Mouse (Mus musculus) intestine, embryonic 15.5 days (tissue): Measurements from ENCODE around the gene Mgrn1. TPM values are rescaled to one million over a fixed set of nuclear protein-coding genes. Genes with fewer than 3 reads are reported as not detected.

ENCODE experiments used
- ATAC-seq: fragments of 200-750 bp; cut with Nextera tagmentation; 2 replicates; pipeline ENCODE4 v1.8.0; 2017; ENCODE audit warnings: moderate TSS enrichment, moderate library complexity
- H3K27ac ChIP-seq: fragments of 300-500 bp; sonication (generic); 2 replicates; pipeline ENCODE4 v1.5.1; 2015; ENCODE audit warnings: mild to moderate bottlenecking, inconsistent platforms
- H3K27me3 ChIP-seq: fragments of 300-500 bp; sonication (generic); replicated peaks from 2 replicates; pipeline ENCODE4 v1.6.1; 2015; ENCODE audit warnings: inconsistent platforms
- H3K36me3 ChIP-seq: fragments of 300-500 bp; sonication (generic); 2 replicates; pipeline ENCODE4 v1.6.1; 2015; ENCODE audit warnings: inconsistent platforms
- H3K4me1 ChIP-seq: fragments of 300-500 bp; sonication (generic); replicated peaks from 2 replicates; pipeline ENCODE4 v1.6.1; 2015; ENCODE audit warnings: inconsistent platforms
- H3K4me2 ChIP-seq: fragments of 300-500 bp; sonication (generic); replicated peaks from 2 replicates; pipeline ENCODE4 v1.6.1; 2015; ENCODE audit warnings: mild to moderate bottlenecking, inconsistent platforms
- H3K4me3 ChIP-seq: fragments of 300-500 bp; sonication (generic); replicated peaks from 2 replicates; pipeline ENCODE4 v1.5.1; 2015; ENCODE audit warnings: inconsistent platforms
- H3K9ac ChIP-seq: fragments of 300-500 bp; sonication (generic); 2 replicates; pipeline ENCODE4 v1.6.1; 2015; ENCODE audit warnings: inconsistent platforms
- H3K9me3 ChIP-seq: fragments of 300-500 bp; sonication (generic); 2 replicates; pipeline ENCODE4 v1.6.1; 2016; ENCODE audit warnings: inconsistent platforms
- WGBS: fragments of 180-500 bp; shearing (Covaris S2); methylation state at CpG from one replicate; pipeline ENCODE4 v1.1.7; 2015; 5-methylcytosine and 5-hydroxymethylcytosine counted together
- polyA plus RNA-seq: library from polyadenylated mRNA; unstranded; fragments of >200 nt; fragmentation: Nextera tagmentation; extraction: Ambion mirVana; gene quantifications from 2 replicates; pipeline ENCODE4 v1.2.1, GENCODE M21; 2015

The Mgrn1 gene
- polyA plus RNA-seq, 1 experiment from 2014 or later: 71.2 TPM

DNA sequence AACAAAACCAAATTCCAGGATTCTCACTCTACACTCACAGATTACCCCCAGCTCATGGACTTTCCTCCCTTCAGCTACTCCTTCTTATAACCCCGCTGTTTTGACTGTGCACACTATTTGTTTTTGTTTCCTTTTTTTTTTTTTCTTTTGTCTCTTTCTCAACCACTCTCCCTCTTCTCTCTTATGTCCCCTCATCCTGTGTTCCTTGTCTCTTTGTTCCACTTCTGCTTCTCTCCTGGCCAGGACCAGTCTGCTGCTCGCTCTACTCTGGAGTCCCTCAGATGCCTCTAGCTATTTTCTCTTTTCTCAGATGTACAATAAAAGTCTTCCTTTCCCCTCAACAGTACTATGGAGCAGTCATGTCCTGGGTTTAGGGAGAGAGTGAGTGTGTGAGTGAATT lies 16.3 kb downstream of the Mgrn1 start:
- Histone ChIP-seq H3K4me1 (peaks cover 24% of the 10 kb centered on the region), H3K9me3 (no peaks in the 10 kb centered on the region), H3K36me3 (no peaks in the 10 kb centered on the region), H3K4me2 (no peak overlapping the region), H3K27me3 (no peaks in the 10 kb centered on the region), H3K27ac (no peak overlapping the region), H3K9ac (no peak overlapping the region), H3K4me3 (no peak overlapping the region)
- no peak for ATAC-seq
- WGBS: 86% methylated on average over 2 of the region's 2 CpGs

DNA sequence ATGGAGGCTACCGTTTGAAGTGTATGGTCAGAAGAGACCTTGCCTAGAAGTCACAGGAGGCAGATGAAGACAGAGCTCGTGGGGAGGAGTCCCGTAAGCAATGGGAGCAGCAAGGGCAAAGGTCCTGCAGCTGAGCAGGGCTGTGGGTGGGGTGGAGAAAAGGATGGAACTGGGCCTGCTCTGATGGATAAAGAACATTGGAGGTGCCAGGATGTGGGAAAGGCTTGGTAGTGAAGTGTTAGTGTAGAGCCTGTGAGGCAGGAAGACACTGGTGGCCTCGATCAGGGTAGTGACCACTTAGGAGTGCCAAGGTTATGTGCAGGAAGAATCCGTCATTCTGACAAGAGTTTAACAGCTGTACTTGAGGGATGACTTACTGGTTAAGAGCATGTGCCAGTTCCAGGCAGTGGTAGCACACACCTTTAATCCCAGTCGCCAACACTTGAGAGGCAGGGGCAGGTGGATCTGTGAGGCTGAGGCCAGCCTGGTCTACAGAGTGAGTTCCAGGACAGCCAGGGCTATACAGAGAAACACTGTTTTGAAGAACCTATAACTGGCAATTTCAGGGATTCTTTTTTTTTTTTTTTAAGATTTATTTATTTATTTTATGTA lies 17.5 kb downstream of the Mgrn1 start:
- WGBS: 67% methylated on average over 6 of the region's 6 CpGs
- no peak overlapping the region for H3K4me3 ChIP-seq
- H3K4me1 ChIP-seq: peaks cover 23% of the 10 kb centered on the region
- no peak overlapping the region for H3K4me2 ChIP-seq
- no peaks in the 10 kb centered on the region for H3K36me3 ChIP-seq
- H3K9ac ChIP-seq: no peak overlapping the region
- no peak overlapping the region for H3K27ac ChIP-seq
- H3K9me3 ChIP-seq: no peaks in the 10 kb centered on the region
- peak; percentile 67 for ATAC-seq
- H3K27me3 ChIP-seq: no peaks in the 10 kb centered on the region

DNA sequence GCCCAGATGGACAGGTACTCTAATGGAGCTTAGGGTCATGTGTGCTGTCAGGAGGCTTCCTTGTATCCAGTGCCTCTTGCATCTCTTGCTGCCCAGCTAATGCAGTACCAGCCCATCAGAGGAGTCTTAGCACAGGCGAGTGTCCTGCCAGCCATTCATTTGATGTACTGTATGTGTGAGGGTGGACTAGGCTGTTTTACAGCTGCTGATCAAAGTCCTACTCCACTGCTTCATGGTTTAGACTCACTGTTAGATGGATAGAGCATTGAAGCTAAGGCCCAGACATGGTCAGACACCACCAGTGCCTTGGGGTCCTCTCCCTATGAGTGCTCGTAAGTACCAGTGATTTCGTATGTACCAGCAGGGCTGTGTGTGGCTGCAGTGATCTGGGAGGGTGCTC lies 18.8 kb downstream of the Mgrn1 start:
- WGBS: 78% methylated on average over 3 of the region's 3 CpGs
- Histone ChIP-seq H3K4me1 (peaks cover 18% of the 10 kb centered on the region), H3K4me3 (no peak overlapping the region), H3K9ac (no peak overlapping the region), H3K36me3 (0 out of 2 replicates have a peak, but pooled peaks cover 3% of the 10 kb centered on the region), H3K27me3 (no peaks in the 10 kb centered on the region), H3K9me3 (no peaks in the 10 kb centered on the region), H3K4me2 (no peak overlapping the region), H3K27ac (no peak overlapping the region)
- peak; percentile 46; the same call in 1 of the 2 replicates for ATAC-seq

DNA sequence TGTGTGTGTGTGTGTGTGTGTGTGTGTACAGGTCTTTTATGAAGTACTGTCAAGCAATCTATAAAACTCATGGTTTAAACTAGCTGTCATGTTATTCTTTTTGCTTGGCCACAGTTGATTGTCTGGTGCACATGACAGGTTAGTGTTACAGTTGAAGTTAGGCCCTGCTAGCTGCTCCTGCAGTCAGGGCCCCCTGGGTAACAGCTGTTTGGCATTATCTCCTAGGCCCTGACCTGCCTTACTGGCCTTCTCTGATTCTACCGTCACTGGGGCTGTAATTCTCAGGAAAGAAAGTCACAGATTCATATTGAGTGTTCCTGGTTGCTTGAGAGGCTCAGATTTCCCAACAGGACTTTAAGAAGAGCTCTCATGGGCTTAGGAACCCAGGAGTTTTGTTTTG lies 19.5 kb downstream of the Mgrn1 start:
- Histone ChIP-seq H3K4me3 (no peak overlapping the region), H3K4me1 (peaks cover 18% of the 10 kb centered on the region), H3K36me3 (peaks cover 7% of the 10 kb centered on the region), H3K9ac (no peak overlapping the region), H3K27ac (no peak overlapping the region), H3K4me2 (no peak overlapping the region), H3K27me3 (no peaks in the 10 kb centered on the region), H3K9me3 (no peaks in the 10 kb centered on the region)
- 36% methylated on average over 1 of the region's 1 CpGs for WGBS
- no peak for ATAC-seq

DNA sequence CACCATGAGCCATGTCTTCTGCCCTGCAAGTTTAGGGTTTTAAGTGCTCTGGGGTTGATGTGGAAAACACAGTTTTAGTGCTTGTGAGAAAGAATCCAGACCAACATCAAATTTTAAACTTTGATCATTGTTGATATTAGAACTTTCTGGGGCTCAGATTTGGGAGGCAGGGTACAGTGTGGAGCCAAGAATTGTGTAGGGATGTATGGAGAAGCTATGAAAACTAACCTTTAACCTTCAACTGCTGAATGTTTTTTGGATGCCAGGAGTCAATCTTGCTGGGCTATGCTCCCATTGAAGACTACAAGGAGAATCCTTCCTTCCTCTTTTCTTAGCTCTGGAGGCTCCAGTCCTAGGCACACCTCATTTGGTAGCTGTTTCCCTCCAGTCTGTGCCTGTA lies 20.5 kb downstream of the Mgrn1 start:
- Histone ChIP-seq H3K4me2 (no peak overlapping the region), H3K4me1 (peaks cover 15% of the 10 kb centered on the region), H3K4me3 (no peak overlapping the region), H3K9me3 (no peaks in the 10 kb centered on the region), H3K27ac (no peak overlapping the region), H3K9ac (no peak overlapping the region), H3K36me3 (peaks cover 15% of the 10 kb centered on the region), H3K27me3 (no peaks in the 10 kb centered on the region)
- ATAC-seq: no peak

DNA sequence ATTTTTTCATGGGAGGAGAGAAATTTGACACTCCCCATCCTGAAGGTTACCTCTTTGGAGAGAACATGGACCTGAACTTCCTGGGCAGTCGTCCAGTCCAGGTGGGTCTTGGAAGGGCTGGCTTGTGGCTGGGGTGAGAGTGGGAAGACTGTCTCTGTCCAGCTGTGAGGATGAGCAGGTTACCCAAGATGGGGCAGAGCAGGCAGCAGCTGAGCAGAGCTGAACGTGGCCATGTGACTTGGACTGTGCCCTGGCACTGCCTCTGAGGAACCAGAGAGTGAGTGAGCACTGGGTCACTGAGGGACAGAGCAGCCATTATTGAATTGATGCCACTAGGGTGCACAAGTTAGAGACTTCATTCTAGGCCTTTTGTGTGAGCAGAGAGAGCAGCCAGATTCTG lies 21.3 kb downstream of the Mgrn1 start:
- no peaks in the 10 kb centered on the region for H3K9me3 ChIP-seq
- H3K4me3 ChIP-seq: no peak overlapping the region
- no peak for ATAC-seq
- H3K27me3 ChIP-seq: no peaks in the 10 kb centered on the region
- H3K4me1 ChIP-seq: peaks cover 15% of the 10 kb centered on the region
- H3K27ac ChIP-seq: no peak overlapping the region
- no peak overlapping the region for H3K4me2 ChIP-seq
- no peak overlapping the region for H3K9ac ChIP-seq
- 69% methylated on average over 2 of the region's 2 CpGs for WGBS
- H3K36me3 ChIP-seq: peaks cover 21% of the 10 kb centered on the region

DNA sequence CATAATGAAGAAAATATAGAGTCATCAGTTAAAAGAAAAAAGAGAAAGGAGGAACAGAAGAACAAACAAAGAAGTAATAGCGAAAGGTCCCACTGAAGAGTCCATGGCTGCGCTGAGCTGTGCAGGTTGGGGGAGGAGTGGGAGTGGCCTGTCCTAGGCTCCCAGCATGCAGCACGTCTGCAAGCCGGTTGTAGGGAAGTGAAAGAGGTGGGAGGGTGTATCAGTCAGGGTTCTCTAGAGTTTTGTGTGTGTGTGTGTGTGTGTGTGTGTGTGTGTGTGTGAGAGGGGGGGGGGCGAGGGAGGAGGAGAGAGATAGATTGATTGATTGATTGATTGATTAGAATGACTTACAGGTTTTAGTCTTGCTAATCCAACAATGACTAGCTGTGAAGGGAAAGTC lies 21.9 kb downstream of the Mgrn1 start:
- Histone ChIP-seq H3K4me1 (peaks cover 11% of the 10 kb centered on the region), H3K9me3 (no peaks in the 10 kb centered on the region), H3K9ac (no peak overlapping the region), H3K27me3 (no peaks in the 10 kb centered on the region), H3K4me2 (no peak overlapping the region), H3K27ac (no peak overlapping the region), H3K36me3 (peaks cover 21% of the 10 kb centered on the region), H3K4me3 (no peak overlapping the region)
- no peak for ATAC-seq
- WGBS: 57% methylated on average over 5 of the region's 5 CpGs

DNA sequence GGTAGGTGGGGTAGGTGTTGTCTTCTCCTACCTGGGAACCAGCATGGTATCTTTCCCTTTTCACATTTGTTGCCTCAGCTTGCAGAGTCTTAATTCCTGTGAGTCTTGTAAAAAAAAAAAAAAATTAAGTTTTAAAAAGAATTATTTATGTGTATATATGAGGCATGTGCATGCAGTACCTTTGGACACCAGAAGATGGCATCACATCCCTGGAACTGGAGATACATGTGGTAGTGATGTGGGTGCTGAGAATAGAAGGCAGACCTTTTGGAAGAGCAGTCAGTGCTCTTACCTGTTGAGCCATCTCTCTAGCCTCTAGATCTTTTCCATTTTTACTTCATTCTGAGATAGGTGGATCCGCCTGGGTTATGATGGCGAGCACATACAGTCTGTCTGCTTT lies 23.7 kb downstream of the Mgrn1 start:
- peaks cover 26% of the 10 kb centered on the region for H3K36me3 ChIP-seq
- ATAC-seq: no peak
- 100% methylated on average over 2 of the region's 2 CpGs for WGBS

DNA sequence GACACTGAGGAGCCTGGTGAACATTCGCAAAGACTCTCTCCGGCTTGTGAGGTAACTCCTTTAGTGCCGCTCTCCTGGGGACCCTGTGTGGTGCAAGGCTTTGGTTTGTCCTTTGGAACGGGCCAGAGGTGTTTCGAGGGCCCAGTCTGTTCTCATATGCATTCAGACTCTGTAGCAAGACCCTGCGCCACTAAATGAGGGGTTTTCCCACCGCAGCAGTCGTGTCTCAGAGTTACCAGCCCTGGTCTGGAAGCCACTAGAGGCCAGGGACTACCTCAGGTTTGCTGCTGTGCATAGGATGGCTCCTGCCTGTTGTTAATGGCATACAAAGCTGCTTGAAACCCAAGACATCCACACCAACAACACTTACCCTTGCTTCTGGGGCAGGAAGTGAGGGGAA lies 24.7 kb downstream of the Mgrn1 start:
- Histone ChIP-seq H3K4me2 (no peak overlapping the region), H3K4me1 (peaks cover 4% of the 10 kb centered on the region; the same call in 1 of the 2 replicates), H3K9me3 (no peaks in the 10 kb centered on the region), H3K36me3 (peaks cover 32% of the 10 kb centered on the region), H3K27me3 (no peaks in the 10 kb centered on the region), H3K4me3 (no peak overlapping the region), H3K27ac (no peak overlapping the region), H3K9ac (no peak overlapping the region)
- ATAC-seq: no peak
- 93% methylated on average over 8 of the region's 8 CpGs for WGBS

More for the DNA sequence above, 23.7 kb downstream of the Mgrn1 start:
- H3K9ac ChIP-seq: no peak overlapping the region
- H3K4me2 ChIP-seq: no peak overlapping the region
- no peaks in the 10 kb centered on the region for H3K9me3 ChIP-seq
- H3K4me1 ChIP-seq: peaks cover 7% of the 10 kb centered on the region
- no peaks in the 10 kb centered on the region for H3K27me3 ChIP-seq
- H3K4me3 ChIP-seq: no peak overlapping the region
- no peak overlapping the region for H3K27ac ChIP-seq

DNA sequence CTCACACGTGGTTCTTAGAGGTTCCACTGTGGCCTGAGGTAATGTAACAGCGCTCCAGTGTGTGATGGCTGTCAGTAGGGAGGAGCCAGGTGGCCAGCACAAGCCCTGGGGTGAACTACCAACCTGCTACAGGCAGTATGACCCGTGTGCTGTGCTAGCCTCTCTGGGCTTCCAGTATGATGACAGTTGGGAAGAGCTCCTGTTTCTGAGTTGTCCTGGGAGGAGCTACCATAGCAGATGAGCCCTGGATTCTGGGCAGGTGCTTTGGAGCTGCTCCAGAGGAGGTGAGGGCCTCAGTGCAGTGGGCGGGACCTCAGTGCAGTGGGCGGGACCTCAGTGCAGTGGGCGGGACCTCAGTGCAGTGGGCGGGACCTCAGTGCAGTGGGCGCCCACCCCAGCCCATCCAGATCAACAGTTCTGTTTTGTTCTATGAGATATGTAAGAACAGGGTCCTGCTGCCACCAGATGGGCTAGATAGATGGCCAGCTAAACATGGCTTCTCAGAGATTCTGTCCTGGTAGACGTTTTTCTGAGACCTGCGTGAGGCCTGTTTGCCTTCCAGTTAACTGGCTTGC lies 26.1 kb downstream of the Mgrn1 start:
- Histone ChIP-seq H3K27me3 (no peaks in the 10 kb centered on the region), H3K9me3 (no peaks in the 10 kb centered on the region), H3K4me1 (peaks cover 4% of the 10 kb centered on the region; the same call in 1 of the 2 replicates), H3K9ac (no peak overlapping the region), H3K4me2 (no peak overlapping the region), H3K4me3 (no peak overlapping the region), H3K27ac (0 out of 2 replicates have a peak overlapping the region, but pooled peaks have one; percentile 36), H3K36me3 (peaks cover 36% of the 10 kb centered on the region)
- ATAC-seq: no peak
- WGBS: 80% methylated on average over 10 of the region's 10 CpGs

DNA sequence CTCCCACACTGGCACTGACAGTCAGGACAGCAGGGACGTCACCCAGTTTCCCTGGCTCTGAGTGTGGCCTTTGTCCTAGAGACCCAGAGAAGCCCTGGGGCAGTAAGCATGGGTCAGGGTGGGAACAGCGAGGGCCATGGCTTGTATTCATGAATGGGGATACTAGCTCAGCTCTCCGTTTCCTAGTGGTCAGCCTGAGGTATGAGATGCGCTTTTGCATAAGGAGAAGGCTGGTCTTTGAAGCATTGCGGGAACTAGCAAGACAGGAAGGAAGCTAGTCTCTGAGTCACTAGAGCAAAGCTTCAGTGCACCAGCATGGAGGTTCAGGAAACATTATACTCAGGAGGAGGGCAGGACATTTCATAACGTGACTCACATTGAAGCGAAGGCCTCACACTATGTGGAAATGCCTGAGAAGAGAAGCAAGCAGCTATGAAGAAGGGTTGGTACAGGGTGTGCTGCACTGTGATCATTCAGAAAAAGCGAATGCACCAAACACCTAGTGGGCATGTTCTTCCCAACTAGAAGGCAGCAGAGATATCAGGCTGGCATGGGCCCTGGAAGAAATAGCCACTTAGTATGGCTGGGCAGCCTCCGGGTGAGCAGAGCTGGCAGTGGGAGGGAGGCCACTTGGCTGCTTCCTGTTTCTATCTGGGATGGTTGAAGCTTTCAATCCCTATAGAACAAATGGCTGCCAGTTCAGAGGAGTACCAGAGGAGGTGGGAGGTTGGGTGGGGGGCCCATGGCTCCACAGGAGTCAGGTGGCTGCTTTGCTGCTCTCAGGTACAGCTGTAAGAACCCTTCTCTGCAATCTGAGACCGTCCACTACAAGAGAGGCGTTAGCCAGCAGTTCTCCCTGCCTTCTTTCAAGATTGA lies 27.1 kb downstream of the Mgrn1 start:
- no peaks in the 10 kb centered on the region for H3K27me3 ChIP-seq
- H3K4me3 ChIP-seq: no peak overlapping the region
- H3K9ac ChIP-seq: no peak overlapping the region
- no peak overlapping the region for H3K4me2 ChIP-seq
- H3K9me3 ChIP-seq: no peaks in the 10 kb centered on the region
- WGBS: 71% methylated on average over 11 of the region's 11 CpGs
- peak; percentile 54 for ATAC-seq
- peaks cover 36% of the 10 kb centered on the region for H3K36me3 ChIP-seq
- peak overlapping the region; percentile 36; the same call in 1 of the 2 replicates for H3K27ac ChIP-seq
- peaks cover 4% of the 10 kb centered on the region; the same call in 1 of the 2 replicates for H3K4me1 ChIP-seq
